In the genomic region with DNA sequence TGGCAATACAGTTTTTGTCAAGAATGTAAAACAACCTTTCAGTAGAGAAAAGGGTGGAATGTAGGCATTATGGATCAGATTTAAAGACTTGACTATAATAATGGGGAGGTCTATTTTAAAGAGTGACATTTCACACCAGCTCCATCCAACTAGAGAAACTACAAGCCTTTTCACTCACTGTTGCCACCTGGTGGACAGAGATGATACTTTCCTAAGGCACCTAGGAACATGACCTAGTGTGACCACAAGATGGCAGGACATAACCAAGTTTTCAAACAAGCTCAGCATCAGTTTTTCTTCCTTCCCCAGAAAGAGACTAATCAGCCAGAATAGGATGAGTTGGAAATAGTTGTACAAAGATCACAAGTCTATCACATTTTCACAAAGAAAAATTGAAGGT, we compare ENCODE assay signal across 8 mouse cellular contexts.
DNase-seq lines count a peak whose midpoint lies in the region; ATAC-seq and TF ChIP-seq lines count a peak whose summit lies in the region.

No protein-coding gene starts in this region.

- H3K9ac ChIP-seq in liver, embryonic 12.5 days, result no peak overlapping the region
- no peak overlapping the region for H3K9ac ChIP-seq in midbrain, postnatal 0 days (replicated peaks; ENCODE audit: low read length, poor library complexity, severe bottlenecking)

- TF ChIP-seq CTCF in midbrain, postnatal 0 days (IDR thresholded peaks at IDR 0.05), result peak; percentile 100

- H3K27me3 ChIP-seq in liver, embryonic 12.5 days (replicated peaks), result no peaks in the 10 kb centered on the region; the same call in 1 of the 2 replicates
- H3K27me3 ChIP-seq in midbrain, postnatal 0 days (ENCODE audit: insufficient read depth, low read length), result no peaks in the 10 kb centered on the region

- H3K27ac ChIP-seq in liver, embryonic 12.5 days, result no peak overlapping the region
- no peak overlapping the region for H3K27ac ChIP-seq in midbrain, postnatal 0 days (ENCODE audit: low read depth, low read length)

- no peak for ATAC-seq in liver, embryonic 12.5 days
- peak; percentile 92 for ATAC-seq in inflammation-experienced regulatory T-cells, adult 6 months
- no peak for ATAC-seq in midbrain, postnatal 0 days (ENCODE audit: low FRiP score)

- no peak overlapping the region for H3K4me3 ChIP-seq in liver, embryonic 12.5 days
- no peak overlapping the region for H3K4me3 ChIP-seq in midbrain, postnatal 0 days (ENCODE audit: low read depth, low read length)

- no peaks in the 10 kb centered on the region for H3K4me1 ChIP-seq in liver, embryonic 12.5 days
- no peaks in the 10 kb centered on the region for H3K4me1 ChIP-seq in midbrain, postnatal 0 days (ENCODE audit: insufficient read depth, low read length)

- H3K9me3 ChIP-seq in liver, embryonic 12.5 days (replicated peaks), result no peaks in the 10 kb centered on the region
- no peaks in the 10 kb centered on the region for H3K9me3 ChIP-seq in midbrain, postnatal 0 days (ENCODE audit: low read length)

- intact Hi-C loops in left cerebral cortex, postnatal 36 days (cut with DNase I), result loop anchor here (10.0 kb wide), 1 partner anchor 910 kb away; no protein-coding TSS in a partner anchor

- no peak overlapping the region for H3K4me2 ChIP-seq in liver, embryonic 12.5 days
- H3K4me2 ChIP-seq in midbrain, postnatal 0 days (ENCODE audit: low read depth, low read length, poor library complexity, severe bottlenecking), result no peak overlapping the region

- DNase-seq in liver, result peak; percentile 66
- peak; percentile 83 to 89 for DNase-seq in cerebellum, postnatal 25 days
- peak; percentile 81 to 96 for DNase-seq in frontal cortex, postnatal 36 days (ENCODE audit: low spot score in 2 of 2)
- peak; percentile 63 to 79 for DNase-seq in left cerebral cortex, postnatal 36 days (ENCODE audit: low spot score in 2 of 2)
- DNase-seq in midbrain, postnatal 0 days (ENCODE audit: low spot score), result peak; percentile 92
- peak; percentile 60 to 83 for DNase-seq in spleen, postnatal 4 days (ENCODE audit: low spot score in 2 of 2)

- H3K36me3 ChIP-seq in liver, embryonic 12.5 days, result no peaks in the 10 kb centered on the region
- no peaks in the 10 kb centered on the region for H3K36me3 ChIP-seq in midbrain, postnatal 0 days (ENCODE audit: insufficient read depth, low read length)
